Mouse (Mus musculus) liver, adult 2 months (tissue): ENCODE data around the gene 1700109H08Rik. TPM values are rescaled to one million over a fixed set of nuclear protein-coding genes. Genes with fewer than 3 reads are reported as not detected.

ENCODE experiments used
- DNase-seq: peaks from one replicate; pipeline ENCODE4 v3.0.0-alpha.2; 2011; ENCODE audit warnings: low read depth, low spot score; ENCODE audit errors: extremely low read depth
- H3K27ac ChIP-seq: fragments of 200-500 bp; replicated peaks from 2 replicates; pipeline ENCODE4 v1.5.1; 2012; ENCODE audit warnings: low read depth, mild to moderate bottlenecking, control low read depth, inconsistent platforms, low read length; ENCODE audit not compliant: insufficient read depth
- H3K27me3 ChIP-seq: fragments of 200-500 bp; 2 replicates; pipeline ENCODE4 v1.6.1; 2012; ENCODE audit warnings: mild to moderate bottlenecking, moderate library complexity, low read length, inconsistent platforms; ENCODE audit not compliant: control insufficient read depth, insufficient read depth
- H3K36me3 ChIP-seq: fragments of 200-500 bp; 2 replicates; pipeline ENCODE4 v1.6.1; 2012; ENCODE audit warnings: low read length, inconsistent platforms; ENCODE audit not compliant: control insufficient read depth, insufficient read depth
- H3K4me1 ChIP-seq: fragments of 200-500 bp; 2 replicates; pipeline ENCODE4 v1.6.1; 2011; ENCODE audit warnings: low read length; ENCODE audit not compliant: control insufficient read depth, insufficient read depth
- H3K4me3 ChIP-seq: fragments of 200-500 bp; 2 replicates; pipeline ENCODE4 v1.5.1; 2011; ENCODE audit warnings: low read depth, mild to moderate bottlenecking, control low read depth, low read length, moderate library complexity; ENCODE audit not compliant: insufficient read depth
- H3K79me2 ChIP-seq: fragments of 200-500 bp; 2 replicates; pipeline ENCODE4 v1.6.1; 2012; ENCODE audit warnings: inconsistent platforms, mild to moderate bottlenecking, low read length, moderate library complexity; ENCODE audit not compliant: control insufficient read depth, insufficient read depth
- H3K9ac ChIP-seq: fragments of 200-500 bp; 2 replicates; pipeline ENCODE4 v1.6.1; 2012; ENCODE audit warnings: low read depth, mild to moderate bottlenecking, control low read depth, inconsistent platforms, low read length
- CTCF ChIP-seq: fragments of 200-500 bp; IDR thresholded peaks from 2 replicates; pipeline ENCODE4 v1.5.1; 2011; ENCODE audit warnings: low read depth, low read length, control low read depth
- POLR2A ChIP-seq: fragments of 200-500 bp; IDR thresholded peaks from 2 replicates; pipeline ENCODE4 v1.6.1; 2011; ENCODE audit warnings: low read length, control low read depth; ENCODE audit not compliant: insufficient read depth; ENCODE audit errors: extremely low read depth
- WGBS: fragments of 180-500 bp; shearing (Covaris S2); methylation state at CpG from one replicate; pipeline ENCODE4 v1.1.7; 2018; 5-methylcytosine and 5-hydroxymethylcytosine counted together
- polyA plus RNA-seq: library from polyadenylated mRNA; depleted of rRNA; stranded (reverse); fragments of >200 nt; gene quantifications from 2 replicates; pipeline ENCODE4 v1.2.3, GENCODE M21; 2012
- total RNA-seq: library from RNA; depleted of rRNA; stranded (reverse); fragments of >200 nt; gene quantifications from 2 replicates; pipeline ENCODE4 v1.2.3, GENCODE M21; 2014

The 1700109H08Rik gene
- total and polyA plus RNA-seq, 2 experiments = 0.93 to 1.8 TPM

GRCm38 (mm10) chr5:3536592-3537212, 34.7 kb upstream of the 1700109H08Rik start:
- Histone ChIP-seq H3K36me3 (no peaks in the 10 kb centered on the region), H3K9ac (no peak overlapping the region), H3K27ac (no peak overlapping the region), H3K79me2 (no peaks in the 10 kb centered on the region), H3K4me1 (no peaks in the 10 kb centered on the region), H3K4me3 (no peak overlapping the region), H3K27me3 (no peaks in the 10 kb centered on the region)
- WGBS = 83% methylated on average over 3 of the region's 3 CpGs
- no peak for TF ChIP-seq CTCF
- no peak for TF ChIP-seq POLR2A
- DNase-seq = no peak

GRCm38 (mm10) chr5:3538505-3539472, 32.6 kb upstream of the 1700109H08Rik start:
- no peak overlapping the region for H3K4me3 ChIP-seq
- H3K9ac ChIP-seq = no peak overlapping the region
- 70% methylated on average over 11 of the region's 11 CpGs for WGBS
- peaks cover 2% of the 10 kb centered on the region; the same call in 1 of the 2 replicates for H3K4me1 ChIP-seq
- no peaks in the 10 kb centered on the region for H3K27me3 ChIP-seq
- no peak for DNase-seq
- H3K36me3 ChIP-seq = no peaks in the 10 kb centered on the region
- peaks cover under 1% of the 10 kb centered on the region; the same call in 1 of the 2 replicates for H3K79me2 ChIP-seq
- H3K27ac ChIP-seq = no peak overlapping the region
- no peak for TF ChIP-seq POLR2A
- no peak for TF ChIP-seq CTCF

- no peak for TF ChIP-seq CTCF
- TF ChIP-seq POLR2A = no peak
- no peak overlapping the region for H3K4me3 ChIP-seq
- no peak overlapping the region for H3K9ac ChIP-seq
- DNase-seq = no peak
- H3K36me3 ChIP-seq = no peaks in the 10 kb centered on the region
- H3K79me2 ChIP-seq = peaks cover 14% of the 10 kb centered on the region
- no peak overlapping the region for H3K27ac ChIP-seq
- H3K27me3 ChIP-seq = no peaks in the 10 kb centered on the region
- peaks cover 11% of the 10 kb centered on the region for H3K4me1 ChIP-seq
- WGBS = 85% methylated on average over 6 of the region's 6 CpGs
These were observed 29.5 kb upstream of the 1700109H08Rik start for GRCm38 (mm10) chr5:3541871-3542270.

GRCm38 (mm10) chr5:3543629-3544479, 27.5 kb upstream of the 1700109H08Rik start, which contains the start of gene Fam133b:
TSS of gene Fam133b (plus strand) at chr5:3543833.
- Histone ChIP-seq H3K4me3 (peak within 1 kb of the TSS; percentile 89), H3K27me3 (no peaks in the 10 kb centered on the region), H3K36me3 (no peaks in the 10 kb centered on the region; the same call in 1 of the 2 replicates), H3K27ac (peak within 1 kb of the TSS; percentile 68), H3K79me2 (peaks cover 25% of the 10 kb centered on the region), H3K9ac (peak within 1 kb of the TSS; percentile 93), H3K4me1 (peaks cover 11% of the 10 kb centered on the region)
- WGBS = under 1% methylated on average over 80 of the region's 80 CpGs
- peak; percentile 66 for DNase-seq
- TF ChIP-seq POLR2A (peak; percentile 62; the same call in 1 of the 2 replicates), CTCF (peak; percentile 89)

- WGBS = 8% methylated on average over 7 of the region's 7 CpGs
These were observed 26.9 kb upstream of the 1700109H08Rik start for GRCm38 (mm10) chr5:3544480-3544769.

More at GRCm38 (mm10) chr5:3544480-3544769, 26.9 kb upstream of the 1700109H08Rik start:
- no peaks in the 10 kb centered on the region for H3K27me3 ChIP-seq
- H3K4me3 ChIP-seq = peak overlapping the region; percentile 89
- H3K9ac ChIP-seq = peak overlapping the region; percentile 93
- DNase-seq = peak; percentile 11
- H3K79me2 ChIP-seq = peaks cover 29% of the 10 kb centered on the region
- no peaks in the 10 kb centered on the region; the same call in 1 of the 2 replicates for H3K36me3 ChIP-seq
- no peak for TF ChIP-seq POLR2A
- TF ChIP-seq CTCF = no peak
- H3K27ac ChIP-seq = no peak overlapping the region
- peaks cover 11% of the 10 kb centered on the region for H3K4me1 ChIP-seq
